Mouse (Mus musculus) MEL (cell line): Measurements from ENCODE around the gene Skida1. TPM values are rescaled to one million over a fixed set of nuclear protein-coding genes. Genes with fewer than 3 reads are reported as not detected.

Source experiments
- DNase-seq: peaks from one replicate; pipeline ENCODE4 v3.0.0; 2011; ENCODE audit warnings: low read depth, low spot score
- H3K27ac ChIP-seq: 2 replicates; pipeline ENCODE4 v1.5.1; 2012; ENCODE audit warnings: low read depth, mild to moderate bottlenecking, control low read depth, low read length, moderate library complexity; ENCODE audit not compliant: control insufficient read depth
- H3K27me3 ChIP-seq, 2 experiments: fragments of 150-350 bp in 1 of 2; sonication (generic) in 1 of 2; 2 replicates each; pipeline ENCODE4 v1.6.1; 2012; ENCODE audit warnings: low read length in 2 of 2, mild to moderate bottlenecking in 2 of 2, improper control_type of control experiment in 1 of 2, moderate library complexity in 1 of 2; ENCODE audit not compliant: insufficient read depth in 2 of 2, control insufficient read depth in 1 of 2
- H3K36me3 ChIP-seq, 2 experiments: 2 replicates each; pipeline ENCODE4 v1.6.1; 2012 to 2014; ENCODE audit warnings: low read length in 2 of 2, improper control_type of control experiment in 1 of 2, inconsistent platforms in 1 of 2, mild to moderate bottlenecking in 1 of 2; ENCODE audit not compliant: insufficient read depth in 2 of 2, control insufficient read depth in 1 of 2
- H3K4me1 ChIP-seq, 2 experiments: fragments of 150-350 bp in 1 of 2; sonication (generic) in 1 of 2; 2 replicates each; pipeline ENCODE4 v1.6.1; 2012; ENCODE audit warnings: low read length in 2 of 2, improper control_type of control experiment in 1 of 2, mild to moderate bottlenecking in 1 of 2; ENCODE audit not compliant: insufficient read depth in 2 of 2, control insufficient read depth in 1 of 2
- H3K4me3 ChIP-seq, 2 experiments: fragments of 150-350 bp in 1 of 2; sonication (generic) in 1 of 2; 2 replicates each; pipeline ENCODE4 v1.5.1; 2012; ENCODE audit warnings: low read depth in 2 of 2, low read length in 2 of 2, mild to moderate bottlenecking in 2 of 2, moderate library complexity in 2 of 2, control low read depth in 1 of 2, improper control_type of control experiment in 1 of 2; ENCODE audit not compliant: control insufficient read depth in 1 of 2, insufficient read depth in 1 of 2
- H3K79me2 ChIP-seq: 2 replicates; pipeline ENCODE4 v1.6.1; 2012; ENCODE audit warnings: mild to moderate bottlenecking, low read length, moderate library complexity; ENCODE audit not compliant: control insufficient read depth, poor library complexity, insufficient read depth
- H3K9ac ChIP-seq: 2 replicates; pipeline ENCODE4 v1.6.1; 2012; ENCODE audit warnings: low read depth, mild to moderate bottlenecking, control low read depth, low read length, moderate library complexity; ENCODE audit not compliant: control insufficient read depth, poor library complexity, severe bottlenecking
- H3K9me3 ChIP-seq: fragments of 150-350 bp; sonication (generic); replicated peaks from 2 replicates; pipeline ENCODE4 v1.6.1; 2012; ENCODE audit warnings: mild to moderate bottlenecking, low read length, improper control_type of control experiment, moderate library complexity; ENCODE audit not compliant: insufficient read depth
- CHD2 ChIP-seq: IDR thresholded peaks from 2 replicates; pipeline ENCODE4 v1.6.1; 2011; ENCODE audit warnings: low read length, improper control_type of control experiment
- CTCF ChIP-seq, 3 experiments: IDR thresholded peaks in 2 of 3; conservative IDR thresholded peaks in 1 of 3; 2 replicates each; pipeline ENCODE4 v1.5.1; 2011 to 2012; ENCODE audit warnings: low read length in 3 of 3, low read depth in 2 of 3, mild to moderate bottlenecking in 2 of 3, improper control_type of control experiment in 1 of 3, inconsistent platforms in 1 of 3, mixed read lengths in 1 of 3, moderate library complexity in 1 of 3; ENCODE audit not compliant: control insufficient read depth in 1 of 3, insufficient read depth in 1 of 3, poor library complexity in 1 of 3, severe bottlenecking in 1 of 3
- E2F4 ChIP-seq: IDR thresholded peaks from 2 replicates; pipeline ENCODE4 v1.6.1; 2011; ENCODE audit warnings: low read depth, low read length, improper control_type of control experiment, borderline replicate concordance
- ELF1 ChIP-seq: IDR thresholded peaks from 2 replicates; pipeline ENCODE4 v1.6.1; 2014; ENCODE audit warnings: low read depth, mild to moderate bottlenecking, inconsistent platforms, low read length, improper control_type of control experiment, moderate library complexity
- GATA1 ChIP-seq: IDR thresholded peaks from 2 replicates; pipeline ENCODE4 v1.6.1; 2011; ENCODE audit warnings: low read depth, low read length, improper control_type of control experiment
- HCFC1 ChIP-seq: IDR thresholded peaks from 2 replicates; pipeline ENCODE4 v1.6.1; 2012; ENCODE audit warnings: low read depth, mild to moderate bottlenecking, inconsistent platforms, low read length, improper control_type of control experiment, moderate library complexity
- JUND ChIP-seq: IDR thresholded peaks from 2 replicates; pipeline ENCODE4 v1.6.1; 2011; ENCODE audit warnings: low read depth, mild to moderate bottlenecking, improper control_type of control experiment, low read length
- MAFK ChIP-seq: IDR thresholded peaks from 2 replicates; pipeline ENCODE4 v1.6.1; 2011; ENCODE audit warnings: low read depth, mild to moderate bottlenecking, low read length, improper control_type of control experiment, borderline replicate concordance
- MAX ChIP-seq: IDR thresholded peaks from 2 replicates; pipeline ENCODE4 v1.6.1; 2011; ENCODE audit warnings: low read length, improper control_type of control experiment
- MAZ ChIP-seq: IDR thresholded peaks from 2 replicates; pipeline ENCODE4 v1.6.1; 2012; ENCODE audit warnings: low read depth, mild to moderate bottlenecking, inconsistent platforms, low read length, improper control_type of control experiment
- MYB ChIP-seq: IDR thresholded peaks from 2 replicates; pipeline ENCODE4 v1.6.1; 2011; ENCODE audit warnings: mild to moderate bottlenecking, low read depth, low read length, improper control_type of control experiment
- NELFE ChIP-seq: IDR thresholded peaks from 2 replicates; pipeline ENCODE4 v1.6.1; 2011; ENCODE audit warnings: low read depth, low read length, improper control_type of control experiment
- NRF1 ChIP-seq: IDR thresholded peaks from 2 replicates; pipeline ENCODE4 v1.6.1; 2014; ENCODE audit warnings: low read depth, mild to moderate bottlenecking, inconsistent platforms, low read length, improper control_type of control experiment, moderate library complexity; ENCODE audit not compliant: poor library complexity, insufficient read depth, severe bottlenecking
- POLR2AphosphoS5 ChIP-seq: IDR thresholded peaks from 2 replicates; pipeline ENCODE4 v1.6.1; 2012; ENCODE audit warnings: low read depth, borderline replicate concordance, mild to moderate bottlenecking, inconsistent platforms, low read length, moderate library complexity, mixed read lengths
- RAD21 ChIP-seq: IDR thresholded peaks from 2 replicates; pipeline ENCODE4 v1.6.1; 2011; ENCODE audit warnings: mild to moderate bottlenecking, low read depth, low read length, improper control_type of control experiment
- RCOR1 ChIP-seq: IDR thresholded peaks from 2 replicates; pipeline ENCODE4 v1.6.1; 2012; ENCODE audit warnings: low read depth, mild to moderate bottlenecking, inconsistent platforms, low read length, improper control_type of control experiment
- SIN3A ChIP-seq: IDR thresholded peaks from 2 replicates; pipeline ENCODE4 v1.6.1; 2012; ENCODE audit warnings: low read length, improper control_type of control experiment, inconsistent platforms
- SMC3 ChIP-seq: IDR thresholded peaks from 2 replicates; pipeline ENCODE4 v1.6.1; 2011; ENCODE audit warnings: low read depth, low read length, improper control_type of control experiment
- TCF12 ChIP-seq: IDR thresholded peaks from 2 replicates; pipeline ENCODE4 v1.6.1; 2014; ENCODE audit warnings: low read depth, mild to moderate bottlenecking, inconsistent platforms, low read length, improper control_type of control experiment, moderate library complexity
- UBTF ChIP-seq: IDR thresholded peaks from 2 replicates; pipeline ENCODE4 v1.6.1; 2012; ENCODE audit warnings: low read depth, mild to moderate bottlenecking, inconsistent platforms, low read length, improper control_type of control experiment, moderate library complexity, borderline replicate concordance; ENCODE audit not compliant: insufficient read depth
- USF2 ChIP-seq, 2 experiments: IDR thresholded peaks; 2 replicates each; pipeline ENCODE4 v1.6.1; 2011 to 2012; ENCODE audit warnings: improper control_type of control experiment in 2 of 2, low read length in 2 of 2, borderline replicate concordance in 1 of 2, inconsistent platforms in 1 of 2, low read depth in 1 of 2, mild to moderate bottlenecking in 1 of 2; ENCODE audit not compliant: insufficient read depth in 1 of 2
- ZKSCAN1 ChIP-seq: IDR thresholded peaks from 2 replicates; pipeline ENCODE4 v1.6.1; 2012; ENCODE audit warnings: low read depth, mild to moderate bottlenecking, inconsistent platforms, low read length, improper control_type of control experiment, moderate library complexity
- ZMIZ1 ChIP-seq: IDR thresholded peaks from 2 replicates; pipeline ENCODE4 v1.6.1; 2012; ENCODE audit warnings: low read depth, mild to moderate bottlenecking, inconsistent platforms, low read length, improper control_type of control experiment, moderate library complexity
- ZNF384 ChIP-seq: IDR thresholded peaks from 2 replicates; pipeline ENCODE4 v1.6.1; 2012; ENCODE audit warnings: low read depth, mild to moderate bottlenecking, inconsistent platforms, low read length, improper control_type of control experiment
- polyA plus RNA-seq, 2 experiments: library from polyadenylated mRNA; stranded (reverse) in 1 of 2; unstranded in 1 of 2; fragments of >175 nt in 1 of 2; fragments of >200 nt in 1 of 2; gene quantifications; 2 replicates each; pipeline versions ENCODE4 v1.2.1 to v1.2.4; 2012; ENCODE audit warnings: low replicate concordance in 2 of 2, low read depth in 1 of 2; ENCODE audit not compliant: insufficient read length in 2 of 2, insufficient read depth in 1 of 2, missing spikeins in 1 of 2
- total RNA-seq: library from RNA; depleted of rRNA; stranded (reverse); fragments of 300-350 nt; gene quantifications from 2 replicates; pipeline ENCODE4 v1.2.3, GENCODE M21; 2012

Gene Skida1
- total and polyA plus RNA-seq, 3 experiments: 0.12 to 0.88 TPM; not detected in 1

GRCm38 (mm10) chr2:18037491-18037890 is 11.4 kb downstream of the Skida1 start, which contains the start of gene A930004D18Rik:
A930004D18Rik (minus strand) TSS chr2:18037737.
- no peak for TF ChIP-seq HCFC1
- no peak for TF ChIP-seq USF2 (IDR thresholded peaks at IDR 0.05; ENCODE audit: borderline replicate concordance in 1 of 2, insufficient read depth in 1 of 2, low read depth in 1 of 2, low read length in 2 of 2)
- TF ChIP-seq GATA1: no peak
- no peak for TF ChIP-seq UBTF
- no peak for TF ChIP-seq POLR2AphosphoS5
- TF ChIP-seq E2F4: no peak
- no peak for TF ChIP-seq NELFE
- peaks cover 15 to 17% of the 10 kb centered on the region in 2 experiments for H3K27me3 ChIP-seq
- DNase-seq: no peak

GRCm38 (mm10) chr2:18034371-18035250 is 14.2 kb downstream of the Skida1 start:
- H3K9ac ChIP-seq: no peak overlapping the region
- no peaks in the 10 kb centered on the region for H3K9me3 ChIP-seq
- no peaks in the 10 kb centered on the region for H3K79me2 ChIP-seq
- no peak overlapping the region for H3K4me3 ChIP-seq
- TF ChIP-seq CTCF (IDR thresholded peaks at IDR 0.05 in 2 of 3, conservative IDR thresholded peaks at IDR 0.05 in 1 of 3; ENCODE audit: control insufficient read depth in 1 of 3, insufficient read depth in 1 of 3, low read depth in 2 of 3, low read length in 3 of 3, poor library complexity in 1 of 3, severe bottlenecking in 1 of 3): no peak
- no peak for TF ChIP-seq ZNF384
- TF ChIP-seq ZMIZ1: no peak
- TF ChIP-seq NRF1: no peak
- TF ChIP-seq MAZ: no peak
- TF ChIP-seq SIN3A: no peak
- TF ChIP-seq MAX: no peak
- no peak for TF ChIP-seq ELF1
- no peak for TF ChIP-seq RAD21
- TF ChIP-seq MYB: no peak
- no peak for TF ChIP-seq MAFK
- TF ChIP-seq TCF12: no peak
- no peak for TF ChIP-seq ZKSCAN1
- TF ChIP-seq CHD2: no peak
- no peak for TF ChIP-seq JUND
- no peak for TF ChIP-seq SMC3
- no peak for TF ChIP-seq RCOR1
- H3K27ac ChIP-seq: no peak overlapping the region
- no peak for DNase-seq
- H3K4me1 ChIP-seq: no peaks in the 10 kb centered on the region
- peaks cover 14 to 16% of the 10 kb centered on the region in 2 experiments for H3K27me3 ChIP-seq
- no peaks in the 10 kb centered on the region for H3K36me3 ChIP-seq

More at GRCm38 (mm10) chr2:18037491-18037890, 11.4 kb downstream of the Skida1 start, which contains the start of gene A930004D18Rik:
- Histone ChIP-seq H3K9ac (no peak within 1 kb of the TSS), H3K4me3 (no peak within 1 kb of the TSS), H3K9me3 (no peaks in the 10 kb centered on the region), H3K36me3 (no peaks in the 10 kb centered on the region), H3K27ac (no peak within 1 kb of the TSS), H3K4me1 (no peaks in the 10 kb centered on the region), H3K79me2 (no peaks in the 10 kb centered on the region)
